Mouse (Mus musculus) gastrocnemius, postnatal 14 days (tissue): ENCODE data around the gene Ago1. TPM values are rescaled to one million over a fixed set of nuclear protein-coding genes. Genes with fewer than 3 reads are reported as not detected.

Experiments used
- DNase-seq: peaks from one replicate; pipeline ENCODE4 v3.0.0; 2021; ENCODE audit warnings: mixed read lengths
- intact Hi-C: fragments of 180-260 bp; cut with DNase I; formaldehyde crosslinking; loops from one replicate; pipeline ENCODE4 v1.15.1; 2025; ENCODE audit warnings: low total_unique reads
- long read RNA-seq, 2 experiments: library from polyadenylated mRNA; stranded (forward); transcript quantifications; one replicate each; pipeline ENCODE4 v2.0.0; 2021
- total RNA-seq, 2 experiments: library from RNA; stranded (reverse); gene quantifications; 2 replicates each; pipeline ENCODE4 v1.2.3; 2021

Gene Ago1
- 1 to 10 TPM; 6.8 to 7.9 TPM for total RNA-seq
- long read RNA-seq, experiment 1, partial matches to known transcripts = 2 of 2 reads
- long read RNA-seq, experiment 1, other reads (novel, unspliced or antisense) = 0 of 2 reads
- long read RNA-seq, experiment 2, partial matches to known transcripts = 0 of 1 reads
- long read RNA-seq, experiment 2, other reads (novel, unspliced or antisense) = 1 of 1 reads

DNA sequence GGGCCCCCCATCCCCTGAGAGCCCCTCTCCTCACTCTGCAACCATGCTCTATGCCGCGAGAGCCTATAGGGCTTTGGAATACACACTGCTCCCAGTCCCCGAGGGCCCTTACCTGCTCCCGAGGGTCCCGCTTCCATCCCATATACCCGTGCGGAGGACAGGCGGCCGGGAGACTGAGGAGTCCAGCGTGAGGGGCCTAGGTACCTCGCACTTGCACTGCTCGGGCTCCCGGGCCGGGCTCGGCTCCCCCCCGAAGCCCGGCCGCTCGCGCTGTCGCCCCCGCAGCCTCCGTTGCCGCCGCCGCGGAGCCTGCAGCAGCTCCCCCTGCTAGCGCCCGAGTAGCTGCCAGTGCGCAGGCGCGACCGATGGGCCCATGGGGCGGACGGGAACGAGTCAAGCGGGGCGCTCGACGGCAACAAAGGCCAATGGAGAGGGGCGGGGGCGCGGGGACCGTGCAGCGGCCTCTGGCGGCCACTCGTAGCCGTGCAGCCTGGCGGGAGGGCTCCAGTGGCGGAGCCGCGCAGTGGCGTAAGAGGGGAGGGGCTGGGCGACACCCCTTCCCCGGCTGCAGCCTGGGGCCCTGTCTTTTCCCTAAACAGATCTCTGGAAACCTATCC is at the start of gene Ago1:
Gene Ago1 (minus strand): TSS at position 299 of the 617 bp plus-strand sequence.
- DNase-seq = peak; percentile 97
- intact Hi-C loops = no loop called here

DNA sequence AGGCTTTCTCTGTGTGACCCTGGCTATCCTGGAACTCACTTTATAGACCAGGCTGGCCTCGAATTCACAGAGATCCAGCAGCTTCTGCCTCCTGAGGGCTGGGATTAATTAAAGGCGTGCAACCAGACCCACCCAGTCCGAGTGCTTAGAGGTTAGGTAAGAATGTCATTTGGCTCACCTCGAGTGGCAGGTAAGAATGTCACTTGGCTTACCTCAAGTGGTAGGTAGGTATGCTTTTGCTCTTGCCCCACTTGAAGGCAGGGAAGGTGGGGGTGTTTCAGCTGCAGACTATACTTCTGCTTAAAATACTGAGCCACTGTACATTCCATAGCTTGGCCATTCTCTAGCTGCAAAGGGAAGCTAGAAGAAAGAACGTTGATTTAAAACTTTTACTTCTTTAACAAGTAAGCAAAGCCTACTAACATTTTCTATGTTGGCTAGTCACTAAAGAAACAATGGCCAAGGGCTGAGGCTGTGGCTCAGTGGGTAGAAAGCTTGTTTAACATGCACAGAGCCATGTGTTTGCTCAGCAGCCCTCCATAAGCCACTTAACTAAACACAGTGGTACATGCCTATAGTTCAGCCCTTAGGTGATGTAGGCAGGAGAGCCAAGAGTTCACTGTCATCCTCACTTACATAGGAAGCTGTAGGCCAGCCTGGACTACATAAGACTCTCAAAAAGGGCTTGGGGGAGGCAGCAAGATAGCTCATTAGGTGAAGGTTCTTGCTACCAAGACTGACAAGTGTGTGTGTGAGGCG is 44.1 kb upstream of the Ago1 start:
- intact Hi-C loops = no loop called here
- DNase-seq = no peak

DNA sequence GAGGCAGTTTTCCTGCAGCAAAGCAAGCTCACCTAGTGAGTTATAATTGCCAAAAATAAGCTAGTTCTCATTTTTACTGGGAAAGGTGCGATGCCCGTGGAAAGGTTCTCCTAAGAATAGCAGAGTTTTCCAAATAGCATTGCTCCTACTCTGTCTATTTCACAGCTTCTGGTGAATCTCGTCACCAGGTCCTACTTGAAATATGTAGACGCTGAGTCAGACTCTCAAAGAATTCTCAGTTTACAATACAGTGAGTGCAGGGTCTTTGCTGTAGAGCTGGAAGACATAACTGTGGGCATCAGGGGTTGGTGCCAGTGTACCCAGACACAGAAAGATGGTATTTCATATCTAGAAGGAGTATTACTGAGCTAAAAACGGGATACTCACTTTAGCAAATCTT is 42.6 kb upstream of the Ago1 start:
- intact Hi-C loops = no loop called here
- DNase-seq = no peak

DNA sequence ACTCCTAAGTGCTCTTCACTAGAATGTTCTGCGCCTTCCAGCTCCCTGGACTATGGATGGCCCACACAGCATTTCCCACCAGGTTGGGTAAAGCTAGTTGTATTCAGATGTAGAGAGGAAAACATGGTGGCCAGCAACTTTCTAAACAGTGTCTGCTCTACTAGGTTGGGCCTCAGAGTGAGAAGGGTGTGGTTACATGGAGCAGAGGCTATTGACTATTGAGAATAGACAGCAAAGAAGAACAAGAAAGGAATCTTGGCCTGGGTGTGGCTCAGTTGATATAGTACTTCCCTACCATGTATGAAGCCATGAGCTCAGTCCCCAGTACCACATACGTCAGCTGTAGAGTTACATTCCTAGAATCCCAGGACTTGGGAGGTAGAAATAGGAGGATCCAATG is 40.7 kb upstream of the Ago1 start:
- intact Hi-C loops = no loop called here
- no peak for DNase-seq

DNA sequence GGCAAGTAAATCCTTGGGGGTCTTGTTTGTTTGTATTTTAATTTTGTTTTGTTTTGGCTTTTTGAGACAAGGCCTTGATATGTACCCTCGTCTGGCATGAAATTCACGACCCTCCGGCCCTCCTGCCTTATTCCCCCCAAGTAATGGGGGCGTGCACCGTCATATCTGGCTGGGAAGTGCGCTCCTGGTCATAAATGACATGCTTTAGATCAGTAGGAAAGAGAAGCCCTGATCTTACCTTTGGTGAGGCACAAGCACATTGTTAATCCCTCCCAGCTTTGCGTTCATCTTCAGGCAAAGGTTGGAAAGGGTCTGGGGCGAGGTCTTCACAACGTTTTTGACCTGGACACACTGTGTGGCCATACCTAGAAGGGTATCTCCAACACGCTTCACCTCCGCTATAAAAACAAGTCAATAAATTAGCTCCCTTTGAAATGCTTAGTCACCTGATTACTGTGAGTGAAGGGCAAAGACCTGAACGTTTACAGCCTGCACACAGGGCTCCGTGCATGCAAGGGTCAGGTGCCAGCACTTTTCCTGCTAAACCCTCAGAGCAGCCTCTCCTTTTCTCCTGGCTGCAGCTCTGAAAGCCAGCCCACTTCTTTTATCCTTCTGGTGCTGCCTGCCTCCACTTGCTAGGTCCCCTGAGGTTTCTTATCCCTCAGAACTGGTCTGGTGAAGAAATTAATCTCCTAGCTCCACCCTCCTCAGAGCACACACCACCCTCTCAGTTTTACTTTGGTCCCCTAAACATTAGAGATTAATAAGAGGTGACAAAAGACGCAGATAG is 39.9 kb upstream of the Ago1 start:
- no peak for DNase-seq
- intact Hi-C loops = no loop called here

DNA sequence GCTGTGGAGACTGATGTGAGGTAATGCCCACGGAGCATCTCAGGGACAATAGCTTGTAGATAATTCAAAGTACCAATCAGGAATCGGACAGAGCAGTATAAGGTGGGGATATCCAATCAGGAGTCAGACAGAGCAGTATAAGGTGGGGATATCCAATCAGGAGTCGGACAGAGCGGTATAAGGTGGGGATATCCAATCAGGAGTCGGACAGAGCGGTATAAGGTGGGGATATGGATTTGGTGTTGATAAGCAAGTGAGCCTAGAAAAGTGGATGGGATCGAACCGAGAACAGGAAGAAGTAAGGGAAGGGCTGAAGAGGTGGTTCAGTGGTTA is 34.6 kb upstream of the Ago1 start:
- no peak for DNase-seq
- intact Hi-C loops = no loop called here

DNA sequence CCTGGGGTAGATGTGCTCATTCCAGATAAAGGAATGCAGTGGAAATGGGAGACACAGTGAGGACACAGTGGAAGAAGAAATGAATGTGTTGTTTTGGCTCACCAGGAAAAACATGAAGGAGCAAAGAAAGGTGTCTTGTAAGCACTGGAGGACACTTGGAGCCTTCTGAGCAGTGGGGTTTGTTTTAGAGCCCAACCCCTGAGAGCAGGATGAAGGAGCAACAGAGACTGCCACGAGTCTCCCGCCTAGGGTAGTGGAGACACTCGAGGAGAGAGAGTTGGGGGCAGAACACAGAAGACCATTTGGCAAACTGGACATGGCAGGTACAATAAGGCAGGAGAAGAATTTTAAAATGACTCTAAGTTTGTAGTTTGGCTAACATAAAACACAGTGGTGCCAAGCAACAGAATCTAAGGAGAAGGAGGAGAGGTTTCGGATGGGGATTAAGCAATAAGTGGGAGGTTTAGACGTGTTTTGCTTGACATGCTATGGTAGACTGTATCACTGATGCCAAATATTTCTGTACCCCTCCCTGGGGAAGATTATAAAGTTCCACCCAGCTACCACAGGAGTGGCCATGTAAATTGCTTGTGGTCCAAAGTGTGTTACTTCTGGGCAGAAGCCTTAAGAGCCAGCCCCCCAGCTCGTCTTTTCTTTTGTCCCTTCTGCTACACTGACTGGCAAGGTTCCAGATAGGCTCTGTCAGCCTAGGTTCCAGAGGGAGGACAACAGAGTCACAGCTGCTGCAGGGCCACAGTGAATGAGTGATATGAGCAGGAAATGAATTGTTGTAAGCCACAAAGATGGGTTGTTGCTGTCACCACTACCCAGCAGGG is 34.0 kb upstream of the Ago1 start:
- DNase-seq = no peak
- intact Hi-C loops = no loop called here

DNA sequence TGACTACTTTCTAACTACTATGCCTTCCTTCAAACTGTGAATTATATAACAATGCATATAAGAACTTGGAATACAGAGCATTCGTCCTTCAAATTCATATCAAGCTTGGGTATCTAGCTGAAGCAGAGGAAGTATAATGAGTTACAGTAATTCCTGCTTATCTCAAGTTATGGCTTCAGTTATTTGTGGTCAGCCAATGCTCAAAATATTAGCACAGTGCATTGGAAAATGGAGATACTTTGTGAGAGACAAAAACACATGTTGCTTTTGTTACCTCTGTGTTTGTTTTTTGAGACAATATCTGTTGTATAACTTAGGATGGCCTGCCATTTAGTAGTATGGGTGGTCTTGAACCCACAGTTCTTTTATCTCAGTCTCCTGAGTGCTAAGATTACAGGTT is 30.2 kb upstream of the Ago1 start:
- no peak for DNase-seq
- intact Hi-C loops = no loop called here

DNA sequence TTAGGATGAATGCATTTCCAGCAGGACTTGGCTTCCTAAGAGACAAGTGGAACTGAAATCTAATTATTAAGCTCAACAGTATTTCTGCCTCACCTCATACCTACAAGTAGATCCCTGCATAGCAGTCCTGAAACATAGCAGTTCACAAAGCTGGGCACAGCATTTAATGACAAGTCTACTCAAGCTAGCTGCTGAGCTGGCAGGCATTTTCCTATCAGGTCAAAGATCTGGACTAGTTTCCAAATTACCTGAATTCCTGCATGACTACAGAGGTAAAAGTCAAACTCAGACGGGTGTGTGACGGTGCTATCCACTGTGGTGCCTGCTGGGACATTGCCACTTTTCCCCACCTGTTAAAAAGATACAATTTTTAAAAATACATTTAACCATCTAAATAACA is 28.6 kb upstream of the Ago1 start:
- DNase-seq = no peak
- intact Hi-C loops = no loop called here

DNA sequence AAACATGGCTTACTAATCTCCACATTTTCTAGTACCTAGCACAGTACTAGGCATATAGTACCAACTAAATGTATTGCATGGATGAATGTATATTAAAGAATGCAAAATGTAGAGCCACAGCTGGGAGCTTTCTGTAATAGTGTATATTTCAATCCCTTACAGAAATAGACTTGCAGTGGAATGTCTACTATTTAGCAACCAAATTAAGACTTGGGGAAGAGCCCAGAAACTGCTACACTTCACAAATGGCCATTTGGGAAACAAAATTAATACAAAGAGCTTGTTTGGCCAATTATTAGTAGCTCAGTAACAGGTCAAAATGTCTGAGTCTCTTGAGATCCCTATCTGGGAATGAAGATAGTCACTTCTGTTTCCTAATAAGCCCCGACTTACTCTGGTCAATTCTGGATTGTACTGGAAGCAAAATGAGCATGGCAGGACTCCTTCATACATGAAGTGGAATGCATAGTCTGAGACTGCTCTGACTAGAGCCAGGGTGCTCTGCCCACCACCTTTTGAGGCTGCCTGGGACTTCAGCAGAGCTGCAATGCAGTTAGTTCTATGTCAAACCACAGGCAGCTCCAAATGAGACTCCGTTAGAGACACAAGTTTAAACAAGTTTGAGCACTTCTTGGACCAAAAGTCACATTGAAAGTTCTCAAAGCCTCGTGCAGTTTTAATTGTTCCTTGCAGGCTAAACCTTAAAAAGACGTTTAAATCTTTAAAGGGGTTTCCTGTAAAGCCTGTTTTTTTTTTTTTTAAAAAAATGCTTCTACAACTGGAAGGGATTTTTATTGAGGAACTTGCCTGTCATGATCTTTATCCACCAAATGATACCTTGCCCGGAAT is 27.8 kb upstream of the Ago1 start:
- DNase-seq = no peak
- intact Hi-C loops = no loop called here

DNA sequence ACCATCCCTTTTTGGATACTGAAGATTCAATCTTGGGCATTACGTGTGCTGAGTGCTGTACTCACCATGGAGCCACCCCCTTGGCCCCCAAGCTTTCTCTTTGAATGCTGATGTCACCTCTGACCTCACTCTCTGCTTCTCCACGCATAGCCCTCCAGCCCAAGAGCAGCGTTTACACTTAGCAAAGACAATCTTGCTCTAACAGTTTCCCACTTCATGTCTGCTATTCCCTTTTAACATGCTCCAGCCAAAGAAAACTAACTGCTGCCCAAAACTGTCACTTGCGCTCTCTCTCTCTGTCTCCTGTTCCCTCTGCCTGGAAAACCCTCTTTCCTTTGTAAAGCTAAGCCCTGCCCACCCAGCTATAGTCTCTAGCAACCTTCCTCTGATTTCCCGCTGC is 27.1 kb upstream of the Ago1 start:
- intact Hi-C loops = no loop called here
- DNase-seq = no peak

DNA sequence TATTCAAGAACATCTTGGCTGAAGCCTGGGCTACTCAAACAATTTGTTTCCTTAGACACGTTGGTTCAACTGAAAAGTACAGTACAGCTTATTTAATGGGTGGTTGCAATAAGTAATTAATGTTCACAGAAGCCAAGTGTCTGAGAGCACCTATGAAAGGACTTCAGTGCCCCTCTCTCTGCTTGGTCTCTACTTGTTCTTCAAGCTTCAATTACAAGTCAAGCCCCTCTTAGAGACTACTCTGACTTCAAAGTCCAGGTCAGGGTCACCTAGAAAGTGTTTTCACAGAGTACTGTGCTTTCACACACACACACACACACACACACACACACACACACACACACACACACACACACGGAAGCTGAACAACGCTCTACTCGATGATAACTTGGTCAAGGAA is 25.0 kb upstream of the Ago1 start:
- intact Hi-C loops = no loop called here

DNA sequence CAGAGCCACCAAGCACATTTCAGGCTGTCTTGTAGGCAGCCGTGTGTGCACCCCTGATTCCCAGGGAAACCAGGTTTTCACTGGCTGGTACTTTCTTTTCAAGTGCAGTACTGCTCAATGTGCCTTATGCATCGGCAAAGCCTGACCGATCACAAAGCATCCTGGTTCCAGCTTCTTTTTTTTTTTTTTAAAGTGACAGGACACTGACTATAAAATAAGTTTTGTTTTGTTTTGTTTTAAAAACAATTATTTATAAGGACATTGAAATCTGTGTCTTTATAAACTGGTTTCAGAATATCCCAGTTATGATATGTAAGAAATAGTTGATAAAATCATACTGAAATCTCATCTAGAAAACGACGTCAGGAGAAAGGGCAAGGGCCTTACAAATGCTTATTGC is 23.6 kb upstream of the Ago1 start:
- intact Hi-C loops = no loop called here

More for the DNA sequence above, 25.0 kb upstream of the Ago1 start:
- DNase-seq = no peak

DNA sequence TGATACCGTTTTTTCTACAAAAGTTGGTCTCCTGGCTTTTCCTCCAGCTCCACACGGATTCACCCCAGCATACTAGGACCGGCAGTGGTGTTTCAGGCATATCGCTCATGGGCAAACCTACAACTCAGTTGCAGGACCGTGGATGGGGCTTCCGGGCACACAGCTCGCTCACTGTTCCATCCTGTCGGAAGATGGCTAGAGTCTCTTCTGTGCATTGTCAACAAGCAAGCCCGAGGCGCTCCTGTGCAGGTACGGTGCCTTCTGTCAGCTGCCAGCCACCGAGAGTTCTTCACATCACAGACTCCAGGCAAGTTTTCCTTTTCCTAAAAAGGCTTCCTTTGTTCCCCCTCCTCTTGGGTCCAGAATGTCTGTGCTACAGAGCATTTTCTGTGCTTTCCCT is 22.3 kb upstream of the Ago1 start:
- DNase-seq = no peak
- intact Hi-C loops = no loop called here

More for the DNA sequence above, 23.6 kb upstream of the Ago1 start:
- no peak for DNase-seq

DNA sequence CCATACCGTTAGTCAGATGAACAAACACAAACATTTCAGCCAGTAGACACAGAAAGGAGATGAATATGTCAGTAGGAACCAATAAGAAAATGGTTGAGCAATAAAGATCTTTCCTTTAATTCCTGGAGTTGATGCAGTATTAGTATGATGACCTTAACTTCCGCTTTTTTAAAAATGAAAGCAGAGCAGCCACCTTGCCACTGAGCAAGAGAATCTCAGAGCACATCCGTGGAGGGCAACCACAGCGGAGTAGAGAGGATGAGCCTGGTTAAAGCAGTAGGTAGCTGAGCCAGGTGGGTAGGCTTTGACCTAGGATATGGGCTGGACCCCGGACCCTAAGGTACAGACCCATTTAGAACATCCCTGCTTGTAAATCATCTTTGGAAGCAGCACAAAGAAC is 21.4 kb upstream of the Ago1 start:
- intact Hi-C loops = no loop called here
- DNase-seq = no peak

DNA sequence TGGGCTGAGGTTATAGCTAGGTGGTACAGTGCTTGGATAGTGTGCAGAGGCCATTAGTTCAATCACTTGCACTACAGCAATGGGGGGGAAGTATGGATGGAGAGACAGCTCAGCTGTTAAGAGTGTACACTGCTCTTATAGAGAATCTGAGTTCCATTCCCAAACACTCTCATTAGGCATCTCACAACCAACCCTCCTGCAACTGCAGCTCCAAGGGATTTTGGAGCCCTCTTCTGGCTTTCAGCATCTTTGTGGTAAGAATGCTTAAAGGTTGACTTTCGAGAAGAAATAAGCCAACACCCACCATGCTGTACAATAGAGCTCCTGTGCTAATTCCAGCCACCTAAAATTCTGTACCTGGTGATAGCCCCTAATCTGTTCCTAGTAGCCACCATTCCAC is 17.8 kb upstream of the Ago1 start:
- no peak for DNase-seq
- intact Hi-C loops = no loop called here

DNA sequence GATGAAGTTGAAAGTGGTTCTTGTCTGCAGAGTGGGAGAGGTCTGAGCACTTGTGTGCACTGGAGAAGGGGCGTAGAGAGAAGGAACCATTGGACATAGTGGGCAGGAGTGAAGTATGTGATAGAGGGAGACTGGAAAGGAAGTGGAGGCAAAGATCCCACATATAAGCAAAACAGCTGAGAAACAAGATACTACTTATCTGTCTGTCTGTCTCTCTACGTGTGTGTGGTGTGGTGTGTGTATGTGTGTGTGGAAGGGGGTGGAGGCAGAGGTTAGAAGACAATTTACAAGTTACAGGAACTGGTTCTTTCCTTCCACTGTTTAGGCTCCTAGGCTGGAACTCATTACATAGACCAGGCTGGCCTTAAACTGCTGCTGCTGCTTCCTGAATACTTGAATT is 16.7 kb upstream of the Ago1 start:
- DNase-seq = no peak
- intact Hi-C loops = no loop called here

DNA sequence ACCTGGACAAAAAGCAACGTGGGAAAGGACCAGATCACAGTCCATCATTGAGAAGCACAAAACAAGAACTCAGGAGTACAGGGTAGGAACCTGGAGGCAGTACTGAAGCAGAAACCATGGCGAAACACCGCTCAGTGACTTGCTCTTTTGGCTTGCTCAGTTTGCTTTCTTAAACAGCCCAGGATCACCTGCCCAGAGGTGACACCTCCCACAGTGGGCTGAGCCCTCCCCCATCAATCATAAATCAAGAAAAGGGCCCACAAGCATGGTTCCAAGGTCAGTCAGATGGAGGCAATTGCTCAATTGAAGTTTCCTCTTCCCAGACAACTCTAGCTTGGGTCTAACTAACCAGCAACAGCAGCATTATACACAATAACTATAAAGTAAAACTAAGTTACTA is 15.5 kb upstream of the Ago1 start:
- intact Hi-C loops = no loop called here
- no peak for DNase-seq

DNA sequence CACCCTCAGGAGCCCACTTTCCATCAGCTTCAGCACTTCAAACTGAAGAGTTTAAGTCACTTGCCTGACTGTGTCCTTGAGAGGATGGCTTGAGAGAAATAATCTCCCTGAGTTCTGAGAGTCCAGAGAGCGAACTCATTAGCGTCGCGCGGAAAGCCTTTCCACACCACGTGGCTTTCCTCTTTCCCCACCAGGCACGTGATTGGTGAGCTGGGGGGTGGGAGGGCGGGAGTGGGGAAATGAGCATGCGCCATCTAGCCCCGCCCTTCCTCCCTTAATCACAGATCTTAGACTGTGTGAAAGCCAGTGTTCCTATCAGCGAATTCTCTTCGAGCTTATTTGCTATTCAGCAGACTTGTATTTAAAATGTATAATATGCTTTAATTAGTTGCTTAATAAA is 14.6 kb upstream of the Ago1 start:
- DNase-seq = no peak
- intact Hi-C loops = no loop called here
